Mouse (Mus musculus) hindbrain, embryonic 13.5 days (tissue): Measurements from ENCODE around the gene Galnt18. TPM values are rescaled to one million over a fixed set of nuclear protein-coding genes. Genes with fewer than 3 reads are reported as not detected.

ENCODE experiments used
- ATAC-seq: fragments of 200-750 bp; cut with Nextera tagmentation; 2 replicates; pipeline ENCODE4 v1.8.0; 2017; ENCODE audit warnings: moderate TSS enrichment; ENCODE audit not compliant: low FRiP score
- H3K27ac ChIP-seq: fragments of 300-500 bp; sonication (generic); 2 replicates; pipeline ENCODE4 v1.5.1; 2015; ENCODE audit warnings: inconsistent platforms, mild to moderate bottlenecking, moderate library complexity
- H3K27me3 ChIP-seq: fragments of 300-500 bp; sonication (generic); 2 replicates; pipeline ENCODE4 v1.6.1; 2015; ENCODE audit warnings: mild to moderate bottlenecking, inconsistent platforms
- H3K36me3 ChIP-seq: fragments of 300-500 bp; sonication (generic); 2 replicates; pipeline ENCODE4 v1.6.1; 2015; ENCODE audit warnings: mild to moderate bottlenecking, inconsistent platforms
- H3K4me1 ChIP-seq: fragments of 300-500 bp; sonication (generic); replicated peaks from 2 replicates; pipeline ENCODE4 v1.6.1; 2015; ENCODE audit warnings: inconsistent platforms
- H3K4me2 ChIP-seq: fragments of 300-500 bp; sonication (generic); 2 replicates; pipeline ENCODE4 v1.6.1; 2015; ENCODE audit warnings: inconsistent platforms, mild to moderate bottlenecking, moderate library complexity
- H3K4me3 ChIP-seq: fragments of 300-500 bp; sonication (generic); 2 replicates; pipeline ENCODE4 v1.5.1; 2015; ENCODE audit warnings: mild to moderate bottlenecking, inconsistent platforms
- H3K9ac ChIP-seq: fragments of 300-500 bp; sonication (generic); 2 replicates; pipeline ENCODE4 v1.6.1; 2015; ENCODE audit warnings: mild to moderate bottlenecking, inconsistent platforms
- H3K9me3 ChIP-seq: fragments of 300-500 bp; sonication (generic); 2 replicates; pipeline ENCODE4 v1.6.1; 2016; ENCODE audit warnings: inconsistent platforms
- WGBS: fragments of 180-500 bp; shearing (Covaris S2); methylation state at CpG from one replicate; pipeline ENCODE4 v1.1.7; 2015; 5-methylcytosine and 5-hydroxymethylcytosine counted together
- polyA plus RNA-seq: library from polyadenylated mRNA; unstranded; fragments of >200 nt; fragmentation: Nextera tagmentation; extraction: Ambion mirVana; gene quantifications from 2 replicates; pipeline ENCODE4 v1.2.1, GENCODE M21; 2015

Galnt18 gene
- polyA plus RNA-seq, 1 experiment from 2014 or later: 10.4 TPM

DNA sequence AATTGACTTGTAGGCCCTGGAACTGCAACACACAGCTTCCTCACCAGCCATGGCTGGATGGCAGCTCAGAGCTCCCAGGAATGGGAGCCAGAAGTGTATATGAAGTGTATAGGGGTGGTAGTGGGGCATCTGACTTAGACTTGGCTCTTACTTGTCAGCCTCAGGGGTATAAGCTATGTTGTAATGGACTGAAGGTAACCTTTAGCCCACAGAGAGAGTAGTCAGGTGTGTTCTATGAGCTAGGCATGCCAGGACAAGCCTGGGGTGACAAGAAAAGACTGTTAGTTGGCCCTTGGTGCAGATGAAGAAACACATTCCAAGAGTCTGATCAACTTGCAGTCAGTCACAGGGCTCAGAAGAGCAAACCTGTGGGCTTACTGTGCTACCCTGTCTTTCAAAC is 78.0 kb downstream of the Galnt18 start:
- H3K9ac ChIP-seq: no peak overlapping the region
- no peak overlapping the region for H3K4me3 ChIP-seq
- H3K4me1 ChIP-seq: peaks cover 11% of the 10 kb centered on the region
- H3K9me3 ChIP-seq: no peaks in the 10 kb centered on the region
- no peak overlapping the region for H3K4me2 ChIP-seq
- no peak for ATAC-seq
- H3K36me3 ChIP-seq: no peaks in the 10 kb centered on the region
- no peak overlapping the region for H3K27ac ChIP-seq
- no peaks in the 10 kb centered on the region for H3K27me3 ChIP-seq

GRCm38 (mm10) chr7:111699446-111699845 is 80.3 kb downstream of the Galnt18 start:
- no peak overlapping the region for H3K9ac ChIP-seq
- no peak overlapping the region for H3K4me3 ChIP-seq
- no peaks in the 10 kb centered on the region for H3K36me3 ChIP-seq
- H3K4me1 ChIP-seq: peaks cover 11% of the 10 kb centered on the region
- WGBS: 57% methylated on average over 3 of the region's 3 CpGs
- no peak overlapping the region for H3K27ac ChIP-seq
- no peaks in the 10 kb centered on the region for H3K9me3 ChIP-seq
- ATAC-seq: no peak
- H3K4me2 ChIP-seq: no peak overlapping the region
- H3K27me3 ChIP-seq: no peaks in the 10 kb centered on the region

DNA sequence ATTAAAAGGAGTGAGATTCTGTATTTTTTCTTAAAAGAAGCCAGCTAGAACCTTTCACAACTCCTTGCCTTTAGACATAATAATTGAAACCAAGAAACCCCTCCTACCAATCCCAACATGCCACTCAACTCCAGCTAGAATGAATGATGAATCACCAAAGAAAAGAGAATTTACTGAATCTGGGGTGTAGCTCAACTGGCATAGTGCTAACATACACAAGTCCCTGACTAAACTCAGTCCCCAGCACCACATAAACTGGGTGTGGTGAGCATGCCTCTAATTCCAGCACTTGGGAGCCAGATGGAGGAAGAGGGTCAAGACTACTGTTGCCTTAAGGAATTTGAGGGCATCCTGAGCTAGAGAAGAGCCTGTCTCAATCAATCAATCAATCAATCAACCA is 83.6 kb downstream of the Galnt18 start:
- Histone ChIP-seq H3K27me3 (no peaks in the 10 kb centered on the region), H3K9me3 (no peaks in the 10 kb centered on the region), H3K27ac (no peak overlapping the region), H3K4me2 (no peak overlapping the region), H3K4me3 (no peak overlapping the region), H3K9ac (no peak overlapping the region), H3K36me3 (no peaks in the 10 kb centered on the region), H3K4me1 (peaks cover 20% of the 10 kb centered on the region)
- no peak for ATAC-seq

GRCm38 (mm10) chr7:111694312-111694711 is 85.5 kb downstream of the Galnt18 start:
- no peaks in the 10 kb centered on the region for H3K36me3 ChIP-seq
- H3K27me3 ChIP-seq: no peaks in the 10 kb centered on the region
- peaks cover 13% of the 10 kb centered on the region for H3K4me1 ChIP-seq
- no peak overlapping the region for H3K4me3 ChIP-seq
- H3K9ac ChIP-seq: no peak overlapping the region
- H3K4me2 ChIP-seq: no peak overlapping the region
- WGBS: 87% methylated on average over 6 of the region's 6 CpGs
- no peaks in the 10 kb centered on the region for H3K9me3 ChIP-seq
- H3K27ac ChIP-seq: no peak overlapping the region
- no peak for ATAC-seq

- H3K4me3 ChIP-seq: no peak overlapping the region
- no peaks in the 10 kb centered on the region for H3K36me3 ChIP-seq
- no peaks in the 10 kb centered on the region for H3K27me3 ChIP-seq
- no peak overlapping the region for H3K9ac ChIP-seq
- H3K27ac ChIP-seq: no peak overlapping the region
- no peak for ATAC-seq
- WGBS: 66% methylated on average over 9 of the region's 9 CpGs
- H3K9me3 ChIP-seq: no peaks in the 10 kb centered on the region
- peaks cover 9% of the 10 kb centered on the region; the same call in 1 of the 2 replicates for H3K4me1 ChIP-seq
- no peak overlapping the region for H3K4me2 ChIP-seq
Measured at GRCm38 (mm10) chr7:111692641-111693261, 87.0 kb downstream of the Galnt18 start.

DNA sequence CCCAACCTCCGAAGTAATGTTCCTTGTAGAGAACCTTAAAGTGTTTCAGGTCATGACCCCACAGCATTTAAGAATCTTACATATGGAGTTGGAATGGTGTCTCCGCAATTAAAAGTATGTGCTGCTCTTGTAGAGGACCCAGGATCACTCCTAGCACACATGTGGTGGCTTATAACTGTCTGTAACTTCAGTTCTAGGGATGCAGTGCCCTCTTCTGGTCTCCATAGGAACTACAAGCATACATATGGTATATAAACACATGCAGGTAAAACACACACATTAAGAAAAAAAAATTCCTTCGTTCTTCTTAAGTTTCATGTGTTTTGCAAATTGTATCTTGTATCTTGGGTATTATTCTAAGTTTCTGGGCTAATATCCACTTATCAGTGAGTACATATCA is 99.7 kb downstream of the Galnt18 start:
- Histone ChIP-seq H3K9ac (no peak overlapping the region), H3K9me3 (no peaks in the 10 kb centered on the region), H3K4me1 (peaks cover 13% of the 10 kb centered on the region), H3K27ac (no peak overlapping the region), H3K4me2 (no peak overlapping the region), H3K4me3 (no peak overlapping the region), H3K36me3 (no peaks in the 10 kb centered on the region), H3K27me3 (no peaks in the 10 kb centered on the region)
- 92% methylated on average over 3 of the region's 3 CpGs for WGBS
- ATAC-seq: no peak

DNA sequence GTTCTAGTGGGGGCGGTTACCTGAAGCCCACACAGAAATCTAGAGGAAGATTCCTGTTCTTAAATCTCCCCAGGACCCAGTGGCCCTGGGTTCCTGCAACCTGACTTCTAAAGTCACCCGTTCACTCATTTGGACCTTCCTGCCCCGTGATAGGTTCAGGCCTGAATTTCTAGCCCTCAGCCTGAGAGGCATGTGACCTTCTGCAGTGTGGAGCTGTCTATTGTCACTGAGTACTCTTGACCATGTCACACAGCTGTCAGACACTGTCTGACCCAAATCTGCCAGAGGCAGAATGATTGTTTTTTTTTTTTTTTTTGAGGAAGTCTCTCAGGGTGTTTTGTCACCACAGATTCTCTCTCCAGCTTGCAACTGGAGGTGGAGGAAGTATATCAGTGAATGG is 103.3 kb downstream of the Galnt18 start:
- no peak overlapping the region for H3K9ac ChIP-seq
- WGBS: 87% methylated on average over 3 of the region's 3 CpGs
- H3K27me3 ChIP-seq: no peaks in the 10 kb centered on the region
- H3K9me3 ChIP-seq: no peaks in the 10 kb centered on the region
- no peaks in the 10 kb centered on the region for H3K36me3 ChIP-seq
- no peak overlapping the region for H3K4me3 ChIP-seq
- H3K4me1 ChIP-seq: peaks cover 6% of the 10 kb centered on the region
- no peak for ATAC-seq
- no peak overlapping the region for H3K4me2 ChIP-seq
- H3K27ac ChIP-seq: no peak overlapping the region

DNA sequence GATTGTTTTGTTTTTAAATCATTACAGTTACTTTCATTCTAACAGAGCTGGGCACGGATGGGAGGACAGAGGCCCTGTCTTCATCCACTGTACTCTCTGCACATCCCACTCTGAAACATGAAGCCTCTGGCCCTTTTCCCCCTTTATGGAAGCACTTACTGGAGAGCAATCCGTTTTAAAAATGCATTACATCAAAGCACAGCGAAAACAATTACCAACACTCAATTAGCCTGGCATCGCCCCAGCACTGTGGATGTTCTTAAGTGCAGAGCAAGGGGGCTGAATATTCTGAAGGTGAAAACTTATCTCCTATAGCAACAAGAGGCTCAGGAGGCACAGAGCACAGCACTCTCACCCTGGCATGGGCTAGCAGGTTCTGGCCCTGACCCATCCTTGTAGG is 107.3 kb downstream of the Galnt18 start:
- Histone ChIP-seq H3K4me1 (peaks cover 6% of the 10 kb centered on the region), H3K9me3 (no peaks in the 10 kb centered on the region), H3K36me3 (no peaks in the 10 kb centered on the region), H3K9ac (no peak overlapping the region), H3K27me3 (no peaks in the 10 kb centered on the region), H3K4me3 (no peak overlapping the region), H3K27ac (no peak overlapping the region), H3K4me2 (no peak overlapping the region)
- 52% methylated on average over 4 of the region's 4 CpGs for WGBS
- ATAC-seq: no peak

GRCm38 (mm10) chr7:111663139-111664073 is 116.4 kb downstream of the Galnt18 start:
- no peaks in the 10 kb centered on the region for H3K27me3 ChIP-seq
- 0 out of 2 replicates have a peak overlapping the region, but pooled peaks have one; percentile 0 for H3K27ac ChIP-seq
- ATAC-seq: no peak
- peaks cover 14% of the 10 kb centered on the region for H3K4me1 ChIP-seq
- H3K4me2 ChIP-seq: no peak overlapping the region
- H3K9me3 ChIP-seq: no peaks in the 10 kb centered on the region
- no peak overlapping the region for H3K9ac ChIP-seq
- 60% methylated on average over 14 of the region's 14 CpGs for WGBS
- no peak overlapping the region for H3K4me3 ChIP-seq
- H3K36me3 ChIP-seq: no peaks in the 10 kb centered on the region

DNA sequence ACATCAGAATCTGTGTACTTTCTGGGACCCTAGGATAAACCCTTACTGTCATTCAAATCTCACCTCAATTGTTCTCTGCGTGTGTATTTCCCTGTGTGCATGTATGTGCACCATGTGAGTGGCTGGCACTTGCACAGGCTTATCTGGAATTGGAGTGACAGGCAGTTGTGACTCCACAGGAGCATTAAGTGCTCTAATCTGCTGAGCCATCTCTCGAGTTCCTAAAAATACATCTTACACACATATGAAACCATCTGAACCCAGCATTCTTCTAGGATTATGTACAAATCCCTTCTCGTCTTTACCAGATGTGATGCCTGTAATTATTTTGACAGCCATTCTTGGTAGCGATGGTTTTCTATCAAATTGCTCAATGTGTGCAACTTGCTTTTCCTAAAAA is 121.2 kb downstream of the Galnt18 start:
- H3K36me3 ChIP-seq: no peaks in the 10 kb centered on the region
- WGBS: 94% methylated on average over 4 of the region's 4 CpGs

GRCm38 (mm10) chr7:111655002-111655401 is 124.8 kb downstream of the Galnt18 start:
- Histone ChIP-seq H3K27ac (no peak overlapping the region), H3K9me3 (no peaks in the 10 kb centered on the region), H3K27me3 (no peaks in the 10 kb centered on the region), H3K36me3 (no peaks in the 10 kb centered on the region), H3K4me2 (no peak overlapping the region), H3K4me1 (no peaks in the 10 kb centered on the region), H3K4me3 (no peak overlapping the region), H3K9ac (no peak overlapping the region)
- ATAC-seq: no peak
- 84% methylated on average over 8 of the region's 8 CpGs for WGBS

More for the DNA sequence above, 121.2 kb downstream of the Galnt18 start:
- no peak overlapping the region for H3K4me3 ChIP-seq
- H3K9me3 ChIP-seq: no peaks in the 10 kb centered on the region
- no peak for ATAC-seq
- H3K4me1 ChIP-seq: peaks cover 8% of the 10 kb centered on the region
- H3K27ac ChIP-seq: no peak overlapping the region
- H3K27me3 ChIP-seq: no peaks in the 10 kb centered on the region
- H3K4me2 ChIP-seq: no peak overlapping the region
- H3K9ac ChIP-seq: no peak overlapping the region

DNA sequence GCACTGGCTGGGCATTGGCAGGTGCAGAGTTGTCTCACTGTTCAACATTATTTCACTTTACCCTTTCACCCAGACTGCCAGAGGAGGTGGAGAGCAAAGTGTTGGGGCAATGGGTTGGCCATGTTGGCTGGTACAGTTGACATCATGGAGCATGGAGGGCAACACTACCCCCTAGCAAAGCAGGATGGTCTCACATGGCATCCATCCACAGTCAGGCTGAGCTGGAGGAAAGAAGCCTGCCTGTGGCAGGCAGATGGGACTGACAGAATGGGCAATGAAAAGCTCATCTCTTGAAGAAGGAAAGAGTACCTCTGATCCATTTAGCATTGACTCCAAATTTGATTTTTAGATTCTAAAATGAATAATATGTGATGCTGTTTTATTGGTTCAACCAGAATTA is 125.3 kb downstream of the Galnt18 start:
- ATAC-seq: no peak
- Histone ChIP-seq H3K36me3 (no peaks in the 10 kb centered on the region), H3K9me3 (no peaks in the 10 kb centered on the region), H3K4me2 (no peak overlapping the region), H3K27ac (no peak overlapping the region), H3K4me3 (no peak overlapping the region), H3K4me1 (no peaks in the 10 kb centered on the region), H3K9ac (no peak overlapping the region), H3K27me3 (no peaks in the 10 kb centered on the region)

DNA sequence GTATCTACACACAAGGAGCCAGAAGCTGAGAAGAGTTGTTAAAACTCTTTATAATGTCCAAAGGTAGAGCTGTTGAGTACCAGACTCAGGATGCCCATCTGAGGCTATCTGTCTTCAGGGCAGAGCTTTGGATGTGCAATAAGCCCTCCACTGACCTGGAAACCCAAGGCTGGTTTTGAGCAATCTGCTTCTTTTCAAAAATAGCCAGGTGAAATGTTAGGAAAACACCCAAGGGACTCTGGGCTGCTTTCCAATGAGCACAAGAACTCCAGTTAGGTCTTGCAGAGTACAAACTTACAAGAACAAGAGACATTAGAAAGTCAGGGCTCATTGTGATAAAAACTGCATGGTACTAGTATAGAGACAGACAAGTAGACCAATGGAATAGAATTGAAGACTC is 135.4 kb downstream of the Galnt18 start:
- no peaks in the 10 kb centered on the region for H3K9me3 ChIP-seq
- H3K4me2 ChIP-seq: no peak overlapping the region
- no peak overlapping the region for H3K27ac ChIP-seq
- H3K36me3 ChIP-seq: no peaks in the 10 kb centered on the region
- ATAC-seq: no peak
- no peak overlapping the region for H3K4me3 ChIP-seq
- H3K4me1 ChIP-seq: no peaks in the 10 kb centered on the region
- H3K9ac ChIP-seq: no peak overlapping the region
- no peaks in the 10 kb centered on the region for H3K27me3 ChIP-seq
